Mouse (Mus musculus) forebrain, embryonic 12.5 days (tissue): ENCODE data around the gene Cyp2c70. TPM values are rescaled to one million over a fixed set of nuclear protein-coding genes. Genes with fewer than 3 reads are reported as not detected.
A peak's percentile ranks its signal among the peaks of the same experiment; 100 is the strongest.
"Not testable (repeated sequence)": the region's sequence is repeated elsewhere in the genome, so short reads cannot be mapped to it uniquely, and the experiment has no call there.

Experiments
- ATAC-seq: fragments of 200-750 bp; cut with Nextera tagmentation; 2 replicates; pipeline ENCODE4 v1.8.0; 2017; ENCODE audit warnings: moderate TSS enrichment; ENCODE audit not compliant: low FRiP score
- H3K27ac ChIP-seq: fragments of 300-500 bp; sonication (generic); 2 replicates; pipeline ENCODE4 v1.5.1; 2016; ENCODE audit warnings: mild to moderate bottlenecking
- H3K27me3 ChIP-seq: fragments of 300-500 bp; sonication (generic); 2 replicates; pipeline ENCODE4 v1.6.1; 2016; ENCODE audit warnings: mild to moderate bottlenecking
- H3K36me3 ChIP-seq: fragments of 300-500 bp; sonication (generic); replicated peaks from 2 replicates; pipeline ENCODE4 v1.6.1; 2016; ENCODE audit warnings: mild to moderate bottlenecking
- H3K4me1 ChIP-seq: fragments of 300-500 bp; sonication (generic); 2 replicates; pipeline ENCODE4 v1.6.1; 2016
- H3K4me2 ChIP-seq: fragments of 300-500 bp; sonication (generic); 2 replicates; pipeline ENCODE4 v1.6.1; 2016; ENCODE audit warnings: mild to moderate bottlenecking, moderate library complexity
- H3K4me3 ChIP-seq: fragments of 300-500 bp; sonication (generic); replicated peaks from 2 replicates; pipeline ENCODE4 v1.5.1; 2016; ENCODE audit warnings: mild to moderate bottlenecking
- H3K9ac ChIP-seq: fragments of 300-500 bp; sonication (generic); 2 replicates; pipeline ENCODE4 v1.6.1; 2016; ENCODE audit warnings: mild to moderate bottlenecking
- H3K9me3 ChIP-seq: fragments of 300-500 bp; sonication (generic); 2 replicates; pipeline ENCODE4 v1.6.1; 2016
- WGBS: fragments of 180-500 bp; shearing (Covaris S2); methylation state at CpG from one replicate; pipeline ENCODE4 v1.1.7; 2016; 5-methylcytosine and 5-hydroxymethylcytosine counted together
- polyA plus RNA-seq: library from polyadenylated mRNA; unstranded; fragments of >200 nt; fragmentation: Nextera tagmentation; extraction: Ambion mirVana; gene quantifications from 2 replicates; pipeline ENCODE4 v1.2.1, GENCODE M21; 2016

Cyp2c70 gene
- not detected in 2 replicates for polyA plus RNA-seq

GRCm38 (mm10) chr19:40187160-40187559 is at the start of gene Cyp2c70:
Gene Cyp2c70 (minus strand): TSS chr19:40187333.
- Histone ChIP-seq H3K9ac (no peak within 1 kb of the TSS), H3K27me3 (no peaks in the 10 kb centered on the region), H3K4me2 (no peak within 1 kb of the TSS), H3K4me1 (no peaks in the 10 kb centered on the region), H3K4me3 (no peak within 1 kb of the TSS), H3K36me3 (no peaks in the 10 kb centered on the region), H3K27ac (no peak within 1 kb of the TSS), H3K9me3 (no peaks in the 10 kb centered on the region)
- ATAC-seq: no peak
- WGBS: 84% methylated on average over 5 of the region's 5 CpGs

DNA sequence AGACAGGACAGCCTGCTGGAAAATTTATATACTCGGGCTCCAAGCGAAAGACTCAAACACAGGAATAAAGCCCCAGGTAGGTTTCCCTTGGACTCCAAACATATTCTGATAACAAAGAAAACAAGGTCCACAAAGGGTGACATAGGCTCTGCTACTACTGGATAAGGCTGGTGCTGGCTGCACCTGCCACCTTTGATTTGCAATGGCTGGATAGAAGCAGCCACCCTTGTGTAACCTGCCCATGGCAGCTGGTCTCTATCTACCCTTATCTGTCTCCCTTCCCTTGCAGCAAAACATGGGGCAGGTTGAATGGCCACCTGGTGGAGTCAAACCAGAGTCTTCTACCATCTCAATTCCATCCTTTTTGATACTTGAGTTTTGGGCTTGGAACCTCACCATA is 45.4 kb upstream of the Cyp2c70 start:
- H3K4me1 ChIP-seq: no peaks in the 10 kb centered on the region

DNA sequence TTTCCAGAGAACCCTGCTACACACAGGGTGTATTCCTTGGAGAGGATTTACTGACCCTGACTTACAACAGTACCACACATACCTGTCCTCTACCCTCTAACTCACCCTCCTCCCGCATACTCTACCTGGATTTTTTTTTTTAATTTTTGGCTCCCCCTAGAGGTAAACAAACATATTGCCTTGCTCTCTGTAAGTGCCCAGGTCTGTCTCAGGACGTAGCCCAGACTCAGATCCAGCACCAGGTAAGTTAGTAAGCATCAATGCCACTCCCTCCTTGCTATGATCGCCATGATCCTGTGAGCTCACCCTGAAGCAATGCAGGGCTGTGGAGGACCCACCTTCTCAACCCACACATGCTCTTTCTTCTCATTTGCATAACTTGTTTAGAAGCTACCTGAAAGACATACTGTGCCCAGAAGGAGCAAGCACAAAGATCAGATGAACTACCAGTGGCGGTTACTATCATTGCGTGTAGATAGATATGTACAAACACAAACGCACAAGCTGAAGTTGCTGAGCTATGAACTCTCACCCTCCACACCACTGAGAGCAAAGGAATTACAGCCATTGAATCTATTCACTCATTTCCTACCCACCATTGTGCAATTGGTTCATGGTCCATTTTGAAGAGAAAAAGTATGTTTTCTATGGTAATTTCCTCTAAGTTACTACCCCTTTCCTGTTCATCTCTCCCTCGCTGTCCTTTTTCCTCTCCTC is 44.9 kb upstream of the Cyp2c70 start:
- WGBS: 74% methylated on average over 7 of the region's 7 CpGs
- no peak for ATAC-seq
- no peak overlapping the region for H3K4me3 ChIP-seq
- H3K9ac ChIP-seq: no peak overlapping the region
- no peaks in the 10 kb centered on the region; the same call in 1 of the 2 replicates for H3K36me3 ChIP-seq
- H3K27ac ChIP-seq: no peak overlapping the region
- H3K4me1 ChIP-seq: no peaks in the 10 kb centered on the region
- H3K4me2 ChIP-seq: no peak overlapping the region
- H3K9me3 ChIP-seq: no peaks in the 10 kb centered on the region
- H3K27me3 ChIP-seq: no peaks in the 10 kb centered on the region

More for the DNA sequence above, 45.4 kb upstream of the Cyp2c70 start:
- no peak overlapping the region for H3K27ac ChIP-seq
- no peak overlapping the region for H3K4me2 ChIP-seq
- H3K27me3 ChIP-seq: no peaks in the 10 kb centered on the region
- no peak for ATAC-seq
- no peaks in the 10 kb centered on the region; the same call in 1 of the 2 replicates for H3K36me3 ChIP-seq
- WGBS: 97% methylated on average over 2 of the region's 2 CpGs
- no peak overlapping the region for H3K9ac ChIP-seq
- no peaks in the 10 kb centered on the region for H3K9me3 ChIP-seq
- no peak overlapping the region for H3K4me3 ChIP-seq

DNA sequence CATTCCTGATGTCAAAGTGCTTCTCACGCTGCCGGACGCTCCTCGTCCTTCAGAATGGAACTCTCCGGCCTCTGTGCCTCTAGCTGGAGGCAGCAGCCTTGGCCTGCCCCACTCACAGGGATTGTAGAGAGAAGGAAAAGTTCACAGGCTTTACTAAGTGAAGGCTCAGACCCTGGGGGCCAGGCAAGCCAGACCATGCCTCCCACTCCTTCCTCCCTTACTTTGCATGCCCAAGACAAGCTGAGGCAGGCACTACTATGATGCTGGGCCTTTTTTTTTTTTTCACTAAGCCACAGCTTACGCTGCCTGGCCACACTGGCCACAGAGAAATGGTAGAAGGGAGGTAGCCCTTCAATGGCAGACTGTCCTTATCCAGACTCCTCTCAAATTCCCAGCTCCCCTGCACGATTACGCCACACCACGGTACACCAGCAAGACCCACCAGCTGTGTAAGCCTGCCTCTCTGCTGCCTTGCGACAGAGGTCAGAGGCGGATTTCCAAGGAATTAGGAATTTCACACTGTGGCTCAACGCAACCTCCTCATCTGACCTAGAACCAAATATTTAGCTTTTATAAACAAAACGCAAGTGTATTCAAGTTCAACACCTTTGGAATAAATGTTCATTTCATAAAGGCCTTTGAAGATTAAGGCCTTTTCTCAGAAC is 44.1 kb upstream of the Cyp2c70 start:
- no peaks in the 10 kb centered on the region for H3K4me1 ChIP-seq
- no peak for ATAC-seq
- 89% methylated on average over 13 of the region's 13 CpGs for WGBS
- no peak overlapping the region for H3K4me2 ChIP-seq
- H3K9ac ChIP-seq: no peak overlapping the region
- no peaks in the 10 kb centered on the region; the same call in 1 of the 2 replicates for H3K36me3 ChIP-seq
- H3K27me3 ChIP-seq: no peaks in the 10 kb centered on the region
- H3K9me3 ChIP-seq: no peaks in the 10 kb centered on the region
- H3K27ac ChIP-seq: no peak overlapping the region
- H3K4me3 ChIP-seq: no peak overlapping the region

DNA sequence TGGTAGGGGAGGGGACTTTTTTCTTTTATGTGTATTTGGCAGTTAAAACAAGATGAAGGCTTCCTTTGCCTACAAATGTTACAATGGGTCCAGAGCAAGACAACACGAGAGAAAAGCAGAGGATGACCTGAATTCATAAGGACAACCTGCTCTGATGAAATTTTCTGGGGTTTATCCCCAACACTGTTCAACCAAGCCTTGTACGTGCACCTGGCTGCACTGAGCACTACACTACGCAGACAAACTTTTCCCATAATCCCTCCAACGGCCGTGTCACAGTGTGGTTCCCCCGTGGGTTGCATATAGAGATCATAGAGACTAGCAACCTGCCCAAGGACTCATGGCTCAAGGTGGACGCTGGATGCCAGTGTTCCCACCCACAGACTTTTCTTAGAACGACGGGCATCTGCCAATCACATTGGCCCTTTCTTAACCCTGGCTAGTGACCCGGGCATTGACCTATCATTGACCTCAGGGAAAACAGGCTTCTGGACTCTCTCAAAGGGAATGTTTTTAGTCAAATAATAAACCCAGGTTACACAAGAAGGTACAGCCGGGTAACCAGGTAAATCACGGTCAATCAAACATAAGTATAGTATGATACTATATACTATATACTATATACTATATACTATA is 39.5 kb upstream of the Cyp2c70 start:
- no peak for ATAC-seq
- Histone ChIP-seq H3K4me1 (no peaks in the 10 kb centered on the region), H3K9ac (no peak overlapping the region), H3K4me2 (no peak overlapping the region), H3K36me3 (no peaks in the 10 kb centered on the region; the same call in 1 of the 2 replicates), H3K27me3 (no peaks in the 10 kb centered on the region), H3K9me3 (no peaks in the 10 kb centered on the region), H3K4me3 (no peak overlapping the region), H3K27ac (no peak overlapping the region)
- 91% methylated on average over 12 of the region's 12 CpGs for WGBS

DNA sequence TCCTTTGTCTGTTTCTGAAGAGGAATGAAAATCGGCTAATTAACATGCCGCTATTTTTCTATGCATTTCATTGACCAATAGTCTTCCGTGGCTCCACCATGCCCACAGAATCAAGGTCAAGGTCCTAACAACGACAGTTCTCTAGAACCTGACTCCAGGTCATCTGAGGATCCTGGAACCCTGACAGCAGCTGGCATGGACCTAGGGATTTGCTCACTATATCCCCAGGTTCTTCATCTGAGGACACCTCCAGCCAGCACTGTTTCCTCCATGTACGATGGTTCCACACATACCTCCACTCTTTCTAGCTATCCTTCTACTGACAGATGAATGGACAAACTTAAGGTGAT is 38.6 kb upstream of the Cyp2c70 start:
- ATAC-seq: no peak
- 67% methylated on average over 5 of the region's 5 CpGs for WGBS
- no peak overlapping the region for H3K27ac ChIP-seq

GRCm38 (mm10) chr19:40225102-40225760 is 38.1 kb upstream of the Cyp2c70 start:
- Histone ChIP-seq H3K9ac (no peak overlapping the region), H3K9me3 (no peaks in the 10 kb centered on the region), H3K4me2 (no peak overlapping the region), H3K27me3 (no peaks in the 10 kb centered on the region), H3K4me1 (no peaks in the 10 kb centered on the region), H3K27ac (no peak overlapping the region), H3K4me3 (no peak overlapping the region), H3K36me3 (no peaks in the 10 kb centered on the region; the same call in 1 of the 2 replicates)
- WGBS: 72% methylated on average over 5 of the region's 5 CpGs
- ATAC-seq: 0 out of 2 replicates have a peak, but pooled peaks have one; percentile 44

More for the DNA sequence above, 38.6 kb upstream of the Cyp2c70 start:
- no peaks in the 10 kb centered on the region for H3K9me3 ChIP-seq
- H3K36me3 ChIP-seq: no peaks in the 10 kb centered on the region; the same call in 1 of the 2 replicates
- H3K4me3 ChIP-seq: no peak overlapping the region
- H3K4me2 ChIP-seq: no peak overlapping the region
- H3K4me1 ChIP-seq: no peaks in the 10 kb centered on the region
- no peaks in the 10 kb centered on the region for H3K27me3 ChIP-seq
- no peak overlapping the region for H3K9ac ChIP-seq

GRCm38 (mm10) chr19:40222307-40222706 is 35.2 kb upstream of the Cyp2c70 start:
- H3K27me3 ChIP-seq, H3K9ac ChIP-seq, H3K4me3 ChIP-seq, H3K27ac ChIP-seq, H3K4me1 ChIP-seq, H3K36me3 ChIP-seq, H3K4me2 ChIP-seq, H3K9me3 ChIP-seq, ATAC-seq: not testable (repeated sequence)
- WGBS: 94% methylated on average over 9 of the region's 9 CpGs

DNA sequence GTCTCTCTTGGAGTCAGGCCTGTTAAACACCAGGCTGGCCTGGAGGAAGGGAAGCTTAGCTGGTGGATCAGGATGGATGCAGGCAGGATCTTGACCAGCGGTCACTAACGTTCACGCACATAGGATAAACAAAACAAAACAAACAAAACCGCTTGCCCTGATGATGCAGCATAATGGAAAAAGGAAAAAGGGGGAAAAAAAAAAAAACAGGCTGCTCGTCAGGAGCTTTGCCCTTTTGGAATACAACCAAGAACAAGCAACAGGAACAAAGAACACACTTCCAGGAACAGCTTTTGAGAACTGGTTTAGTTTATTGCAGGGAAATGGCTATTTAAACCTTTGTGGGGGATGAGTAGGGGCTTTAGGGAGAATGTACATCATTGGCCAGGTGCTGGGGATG is 33.7 kb upstream of the Cyp2c70 start:
- H3K36me3 ChIP-seq: no peaks in the 10 kb centered on the region
- WGBS: 81% methylated on average over 5 of the region's 5 CpGs
- H3K27me3 ChIP-seq: no peaks in the 10 kb centered on the region
- ATAC-seq: no peak
- H3K9ac ChIP-seq: no peak overlapping the region
- no peak overlapping the region for H3K4me2 ChIP-seq
- no peaks in the 10 kb centered on the region for H3K4me1 ChIP-seq
- H3K9me3 ChIP-seq: no peaks in the 10 kb centered on the region
- no peak overlapping the region for H3K4me3 ChIP-seq
- no peak overlapping the region for H3K27ac ChIP-seq

DNA sequence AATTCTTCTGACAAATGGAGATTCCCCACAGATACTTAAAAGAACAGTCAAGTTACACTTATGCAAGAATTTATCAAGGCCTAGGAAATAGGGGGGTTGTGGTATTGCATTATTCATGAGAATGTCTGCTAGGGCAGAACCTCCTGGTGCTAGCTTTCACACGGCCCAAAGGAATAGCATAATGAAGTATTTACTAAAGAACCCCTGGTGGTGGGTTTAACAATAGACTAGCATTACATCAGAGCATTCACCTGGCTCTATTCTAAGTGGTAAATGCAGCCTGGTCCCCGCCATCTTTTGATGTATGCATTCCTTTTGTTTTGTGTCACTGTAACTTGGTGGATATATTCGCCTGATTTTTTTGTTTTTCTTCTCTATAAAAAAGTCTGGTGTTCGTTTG is 15.8 kb upstream of the Cyp2c70 start:
- H3K4me1 ChIP-seq, H3K4me3 ChIP-seq, H3K27ac ChIP-seq, H3K36me3 ChIP-seq, H3K9ac ChIP-seq, H3K27me3 ChIP-seq, H3K4me2 ChIP-seq, H3K9me3 ChIP-seq, ATAC-seq: not testable (repeated sequence)
- WGBS: 33% methylated on average over 4 of the region's 4 CpGs

- Histone ChIP-seq H3K9ac (no peak overlapping the region), H3K27ac (no peak overlapping the region), H3K36me3 (no peaks in the 10 kb centered on the region), H3K4me2 (no peak overlapping the region), H3K9me3 (no peaks in the 10 kb centered on the region), H3K4me1 (no peaks in the 10 kb centered on the region), H3K4me3 (no peak overlapping the region), H3K27me3 (no peaks in the 10 kb centered on the region)
- 96% methylated on average over 10 of the region's 10 CpGs for WGBS
- ATAC-seq: no peak
These were observed 3.5 kb upstream of the Cyp2c70 start for GRCm38 (mm10) chr19:40190596-40190995.

DNA sequence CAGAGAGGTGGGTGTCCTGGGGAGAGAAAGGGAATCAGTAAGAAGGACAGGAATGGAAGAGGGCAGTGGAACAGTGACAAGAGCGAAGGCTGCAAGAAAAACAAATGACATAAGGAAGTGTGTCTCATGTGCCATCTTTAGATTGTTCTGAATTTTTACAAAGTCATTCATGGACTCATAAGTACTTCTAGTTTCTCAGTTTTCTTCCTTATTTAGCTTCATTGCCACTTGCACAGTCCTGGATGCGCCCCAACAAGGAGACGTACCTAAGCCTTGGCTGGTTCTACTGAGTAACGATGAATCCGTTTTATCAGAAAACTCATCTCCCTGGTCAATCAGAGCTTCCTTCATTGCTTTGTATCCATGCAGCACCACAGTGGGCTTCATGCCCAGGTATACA is 3.5 kb downstream of the Cyp2c70 start:
- H3K27ac ChIP-seq: no peak overlapping the region
- H3K4me3 ChIP-seq: no peak overlapping the region
- no peaks in the 10 kb centered on the region for H3K27me3 ChIP-seq
- WGBS: 97% methylated on average over 5 of the region's 5 CpGs
- no peaks in the 10 kb centered on the region for H3K36me3 ChIP-seq
- no peaks in the 10 kb centered on the region for H3K9me3 ChIP-seq
- no peak overlapping the region for H3K4me2 ChIP-seq
- H3K9ac ChIP-seq: no peak overlapping the region
- ATAC-seq: no peak
- no peaks in the 10 kb centered on the region for H3K4me1 ChIP-seq
